Mouse (Mus musculus) cerebral cortex, adult 2 months (tissue): ENCODE data around the gene Gm21915.

Experiments
- WGBS: fragments of 180-500 bp; shearing (Covaris S2); methylation state at CpG from one replicate; pipeline ENCODE4 v1.1.7; 2018; 5-methylcytosine and 5-hydroxymethylcytosine counted together

Gm21915 gene

GRCm38 (mm10) chr9:40666190-40666803, 4.1 kb upstream of the Gm21915 start:
- 81% methylated on average over 9 of the region's 9 CpGs for WGBS

GRCm38 (mm10) chr9:40671323-40671930, 1.0 kb downstream of the Gm21915 start:
- WGBS = 47% methylated on average over 4 of the region's 4 CpGs

- WGBS = 56% methylated on average over 12 of the region's 12 CpGs
Observed at GRCm38 (mm10) chr9:40675203-40675958, 5.0 kb downstream of the Gm21915 start.

- 50% methylated on average over 4 of the region's 4 CpGs for whole genome bisulfite sequencing
Observed at GRCm38 (mm10) chr9:40678653-40679052, 8.2 kb downstream of the Gm21915 start.

GRCm38 (mm10) chr9:40685801-40686420, 15.5 kb downstream of the Gm21915 start, which contains the start of gene Clmp:
Gene Clmp (plus strand): TSS chr9:40685962.
- WGBS = under 1% methylated on average over 52 of the region's 53 CpGs

- 1% methylated on average over 23 of the region's 23 CpGs for WGBS
Observed at GRCm38 (mm10) chr9:40686421-40686899, 16.0 kb downstream of the Gm21915 start.

GRCm38 (mm10) chr9:40687053-40687452, 16.6 kb downstream of the Gm21915 start:
- 41% methylated on average over 5 of the region's 5 CpGs for WGBS

- 34% methylated on average over 3 of the region's 3 CpGs for WGBS
Observed at GRCm38 (mm10) chr9:40687553-40687952, 17.1 kb downstream of the Gm21915 start.

- 79% methylated on average over 7 of the region's 7 CpGs for WGBS
Observed at GRCm38 (mm10) chr9:40690511-40690910, 20.1 kb downstream of the Gm21915 start.

- 56% methylated on average over 3 of the region's 3 CpGs for WGBS
Observed at GRCm38 (mm10) chr9:40693026-40693425, 22.6 kb downstream of the Gm21915 start.

GRCm38 (mm10) chr9:40693768-40694167, 23.4 kb downstream of the Gm21915 start:
- WGBS = 64% methylated on average over 5 of the region's 5 CpGs

GRCm38 (mm10) chr9:40694284-40694683, 23.9 kb downstream of the Gm21915 start:
- WGBS = 73% methylated on average over 12 of the region's 12 CpGs

GRCm38 (mm10) chr9:40696086-40696485, 25.7 kb downstream of the Gm21915 start:
- 79% methylated on average over 4 of the region's 4 CpGs for WGBS

GRCm38 (mm10) chr9:40699194-40699593, 28.8 kb downstream of the Gm21915 start:
- WGBS = 67% methylated on average over 3 of the region's 3 CpGs

GRCm38 (mm10) chr9:40700253-40700652, 29.8 kb downstream of the Gm21915 start:
- WGBS = 93% methylated on average over 5 of the region's 5 CpGs

- WGBS = 51% methylated on average over 10 of the region's 10 CpGs
Observed at GRCm38 (mm10) chr9:40704364-40705276, 34.2 kb downstream of the Gm21915 start.

GRCm38 (mm10) chr9:40708448-40709140, 38.2 kb downstream of the Gm21915 start:
- 47% methylated on average over 12 of the region's 12 CpGs for WGBS

- 77% methylated on average over 7 of the region's 7 CpGs for WGBS
Observed at GRCm38 (mm10) chr9:40709141-40709537, 38.7 kb downstream of the Gm21915 start.

- WGBS = 40% methylated on average over 3 of the region's 3 CpGs
Observed at GRCm38 (mm10) chr9:40709587-40709986, 39.2 kb downstream of the Gm21915 start.

- 41% methylated on average over 3 of the region's 3 CpGs for WGBS
Observed at GRCm38 (mm10) chr9:40709991-40710390, 39.6 kb downstream of the Gm21915 start.
